Mouse (Mus musculus) embryonic facial prominence, embryonic 10.5 days (tissue): ENCODE data around the gene Ablim2. TPM values are rescaled to one million over a fixed set of nuclear protein-coding genes. Genes with fewer than 3 reads are reported as not detected.

Experiments used
- polyA plus RNA-seq: library from polyadenylated mRNA; unstranded; fragments of >200 nt; fragmentation: Nextera tagmentation; extraction: Ambion mirVana; gene quantifications from 2 replicates; pipeline ENCODE4 v1.2.1, GENCODE M21; 2016

Gene Ablim2
- polyA plus RNA-seq, 1 experiment from 2014 or later, result 0.51 TPM

Other genes with a start within 250 kb of the Ablim2 start
- gene Cpz, start 232.2 kb upstream of the Ablim2 start, polyA plus RNA-seq, result 7.1 and 7.6 TPM in 2 replicates
- 10.0 and 10.2 TPM in 2 replicates for gene Trmt44, start 182.8 kb upstream of the Ablim2 start, polyA plus RNA-seq
- gene Acox3, start 174.8 kb upstream of the Ablim2 start, polyA plus RNA-seq, result 10.9 and 11.0 TPM in 2 replicates
- gene Htra3, start 78.1 kb upstream of the Ablim2 start, polyA plus RNA-seq, result 4.2 and 5.4 TPM in 2 replicates
- 3.7 and 4.3 TPM in 2 replicates for gene Sh3tc1, start 17.9 kb upstream of the Ablim2 start, polyA plus RNA-seq
- 26.6 and 26.8 TPM in 2 replicates for gene Afap1, start 135.4 kb downstream of the Ablim2 start, polyA plus RNA-seq